12 mouse cellular contexts compared by ENCODE assay signal in genomic region chr12:57476876-57477275, GRCm38 (mm10).
"Had no signal": no experiment of that assay in that cellular context is flagged by ENCODE, and none has a peak within 500 bp of the region (broad histone marks: within the 10 kb centered on the region; RNA-seq: fewer than 3 reads in every experiment).

No protein-coding gene starts in this region.

- DNase-seq: lung, adult 18-20 months; lung, embryonic 14.5 days; lung, postnatal 10 days; lung, postnatal 4 days; midbrain, embryonic 14.5 days; retina, postnatal 1 day; right cerebral cortex, adult 18-20 months; right cerebral cortex, postnatal 25 days; right cerebral cortex, postnatal 4 days; thymus, adult 18-20 months; thymus, postnatal 14 days; thymus, postnatal 36 days had no signal
